Mouse (Mus musculus) adrenal gland, adult 2 months (tissue): ENCODE results near the gene Cadps2. TPM values are rescaled to one million over a fixed set of nuclear protein-coding genes. Genes with fewer than 3 reads are reported as not detected.

Experiments used
- DNase-seq: peaks from one replicate; pipeline ENCODE4 v3.0.0; 2021
- polyA plus RNA-seq: library from polyadenylated mRNA; depleted of rRNA; stranded (reverse); fragments of >200 nt; gene quantifications from 2 replicates; pipeline ENCODE4 v1.2.3, GENCODE M21; 2012
- total RNA-seq, 2 experiments: library from RNA; stranded (reverse); gene quantifications; 2 replicates each; pipeline ENCODE4 v1.2.3; 2021

Cadps2 gene
- total and polyA plus RNA-seq, 3 experiments = 2.0 to 7.6 (median 2.0) TPM

DNA sequence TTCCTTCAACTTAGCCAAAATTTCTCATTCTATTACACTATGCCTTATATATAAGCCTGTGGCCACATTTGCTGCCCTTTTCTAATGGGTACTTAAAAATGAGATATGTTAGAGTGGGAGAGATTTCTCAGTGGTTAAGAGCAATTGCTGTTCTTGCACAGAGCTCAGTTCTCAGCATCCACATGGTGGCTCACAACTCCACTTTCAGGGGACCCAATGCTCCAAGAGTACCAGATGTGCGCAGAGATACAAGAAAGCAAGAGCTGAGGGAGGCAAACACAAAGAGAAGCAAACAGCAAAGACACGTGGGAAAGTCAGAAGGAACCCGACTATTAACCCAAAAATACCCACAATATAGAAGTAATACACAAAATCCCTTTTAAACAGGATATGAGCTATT is 77.0 kb downstream of the Cadps2 start:
- DNase-seq = no peak

DNA sequence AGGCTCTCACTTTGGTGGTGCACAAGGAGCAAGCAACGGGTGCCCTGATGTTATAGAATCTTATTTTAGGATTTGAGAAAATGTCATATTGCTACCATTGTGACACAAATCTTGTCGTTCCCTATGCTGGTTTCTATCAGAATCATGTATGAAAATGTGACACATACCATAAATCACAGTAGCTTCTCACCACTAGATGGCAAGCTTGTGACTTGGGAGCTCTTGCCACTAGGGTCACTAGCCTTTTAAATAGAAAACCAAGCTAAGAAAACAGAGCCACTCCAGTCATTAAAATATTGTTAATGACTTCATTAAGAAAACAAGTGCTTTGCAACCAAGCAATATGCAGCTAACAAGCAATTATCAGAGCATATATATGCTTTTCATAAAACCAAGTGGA is 81.0 kb downstream of the Cadps2 start:
- DNase-seq = no peak

DNA sequence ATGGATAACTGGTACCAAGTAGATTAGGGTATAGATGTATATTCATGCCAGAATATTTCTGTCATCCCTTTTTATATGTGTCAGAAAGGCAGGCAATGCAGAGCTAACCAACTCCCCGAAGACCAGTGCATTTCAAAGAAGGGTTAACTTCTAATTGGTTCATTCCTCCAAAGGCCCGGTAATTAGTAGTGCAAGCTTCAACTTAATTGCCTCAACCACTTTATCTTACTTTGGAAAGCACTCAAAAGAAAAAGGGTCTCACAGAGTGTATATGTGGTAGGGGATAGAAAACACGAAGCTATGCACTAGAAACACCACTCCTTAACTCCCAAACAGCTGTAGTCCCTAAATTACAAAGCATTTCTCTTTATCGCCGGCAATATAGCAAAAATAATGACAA is 90.4 kb downstream of the Cadps2 start:
- no peak for DNase-seq

DNA sequence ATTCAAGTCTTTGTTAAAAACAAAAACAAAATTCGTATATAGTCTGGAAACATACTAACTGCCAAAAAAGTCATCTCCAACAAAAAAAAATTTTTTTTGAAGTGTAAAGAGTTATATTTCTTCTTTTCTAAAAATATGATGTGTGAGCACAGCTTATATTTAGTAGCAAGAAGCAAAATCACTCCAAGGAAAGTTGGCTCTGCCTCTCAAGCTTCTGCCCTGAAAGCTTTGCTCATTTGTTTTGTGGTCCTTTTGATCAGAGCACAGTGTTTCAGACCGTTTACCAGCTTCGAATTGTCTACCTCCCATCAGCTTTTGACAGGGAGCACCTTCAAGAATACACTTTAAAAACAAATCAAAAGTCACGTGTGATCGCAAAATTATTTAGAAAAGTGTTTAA is 99.2 kb downstream of the Cadps2 start:
- DNase-seq = no peak

DNA sequence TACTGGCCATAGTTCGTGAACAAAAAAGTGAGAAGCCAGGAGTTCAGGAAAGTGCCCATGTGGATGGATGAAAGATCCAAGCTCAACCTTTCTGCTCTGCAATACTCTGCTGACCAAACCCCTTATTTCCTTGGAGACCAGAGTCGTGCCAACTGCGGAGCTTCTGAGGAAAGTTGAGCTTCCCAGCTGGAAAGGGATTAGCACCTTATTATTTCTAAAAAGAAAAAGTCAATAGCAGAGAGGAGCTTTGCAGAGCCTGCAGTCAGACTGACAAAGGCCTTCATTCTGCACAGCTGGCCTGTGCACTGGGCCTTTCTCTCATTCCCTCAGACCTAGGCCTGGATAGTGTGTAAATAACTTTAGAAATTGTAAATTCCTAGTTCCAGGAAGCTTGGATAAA is 106.5 kb downstream of the Cadps2 start:
- no peak for DNase-seq

DNA sequence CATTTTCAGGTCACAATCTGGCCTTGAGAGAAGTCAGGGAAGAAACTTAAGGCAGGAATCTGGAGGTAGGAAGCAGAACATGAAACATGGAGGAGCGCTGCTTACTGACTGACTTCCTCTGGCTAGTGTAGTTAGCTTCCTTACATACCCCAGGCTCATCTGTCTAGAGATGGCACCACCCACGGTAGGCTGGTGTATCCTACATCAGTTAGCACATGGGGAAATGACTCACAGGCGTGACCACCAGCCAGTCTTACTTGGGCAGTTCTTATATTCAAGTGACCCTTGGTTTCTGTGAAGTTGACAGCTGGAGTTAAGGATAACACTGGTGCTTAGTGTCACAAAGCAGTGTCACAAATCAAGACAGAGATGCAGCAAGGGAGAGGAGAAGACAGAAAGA is 110.6 kb downstream of the Cadps2 start:
- DNase-seq = no peak

DNA sequence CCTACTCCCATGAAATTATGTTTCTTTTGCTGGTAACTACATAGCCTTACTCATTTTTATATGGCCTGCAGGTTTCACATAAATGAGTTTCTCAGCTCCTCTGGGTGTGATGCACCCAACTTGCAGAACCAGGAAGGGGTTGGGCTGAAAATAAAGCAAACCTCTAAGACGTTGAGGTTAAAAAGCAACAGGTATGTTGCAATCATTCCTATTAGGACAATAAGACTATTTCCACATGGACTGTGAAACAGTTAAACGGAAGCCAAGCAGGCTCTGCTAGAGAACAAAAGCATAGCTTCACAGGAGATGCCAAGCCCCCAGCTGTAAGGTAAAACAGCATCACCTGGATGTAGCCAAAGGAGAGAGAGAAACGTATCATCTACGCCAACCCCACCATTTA is 115.5 kb downstream of the Cadps2 start:
- DNase-seq = no peak

DNA sequence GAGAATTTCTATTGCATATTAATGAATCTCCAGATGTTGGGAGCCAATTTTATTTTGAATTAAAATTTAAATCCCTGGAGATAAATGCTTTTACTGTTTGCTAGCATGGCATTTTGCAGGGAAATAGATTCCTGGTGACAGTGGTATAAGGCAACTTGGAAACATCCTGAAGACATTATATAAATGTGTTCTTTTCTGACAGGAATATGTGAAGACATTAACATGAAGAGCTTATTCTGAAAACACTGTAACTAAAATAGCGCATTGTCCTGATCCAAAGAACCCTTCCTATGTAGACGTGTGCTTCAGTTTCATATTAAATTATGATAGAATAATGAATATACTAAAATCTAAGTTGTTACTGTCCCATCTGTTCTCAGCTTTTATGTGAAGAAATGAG is 118.8 kb downstream of the Cadps2 start:
- DNase-seq = no peak

DNA sequence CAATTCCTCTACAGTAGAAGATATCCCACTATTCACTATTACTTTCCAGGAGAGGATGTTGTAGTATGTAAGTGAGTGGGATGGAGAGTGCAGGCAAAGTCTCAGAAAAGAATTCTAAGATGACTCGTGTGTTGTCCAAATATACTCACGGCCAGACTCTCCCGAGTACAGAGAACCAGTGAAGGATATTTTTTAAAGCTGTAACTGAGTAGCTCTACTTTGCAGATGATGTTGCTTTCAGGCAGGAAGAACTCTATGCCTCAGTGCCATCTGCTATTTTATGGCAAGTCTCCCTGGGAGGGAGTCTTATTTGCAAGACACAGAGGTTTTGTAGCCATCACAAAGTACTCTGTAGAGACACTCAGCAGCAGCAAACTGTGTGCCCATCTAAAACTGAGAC is 131.7 kb downstream of the Cadps2 start:
- DNase-seq = no peak

DNA sequence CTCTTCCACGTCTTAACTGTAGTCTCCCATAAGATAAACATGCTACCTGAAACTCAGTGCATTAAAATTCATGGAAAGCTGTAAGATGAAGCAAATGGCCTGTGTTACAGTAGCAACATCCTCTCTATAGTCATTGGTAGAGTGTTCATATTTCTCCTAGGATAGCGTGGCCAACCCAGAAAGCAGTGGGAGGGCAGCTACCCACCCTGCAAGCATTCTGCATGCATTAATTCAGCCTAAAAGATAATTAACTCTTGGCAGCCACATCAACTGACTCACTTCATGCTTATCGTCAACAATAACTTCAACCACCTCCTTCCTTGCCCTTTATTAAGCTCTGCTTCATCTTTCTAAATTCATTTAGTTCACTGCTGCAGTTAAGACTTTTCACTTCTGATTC is 138.3 kb downstream of the Cadps2 start:
- DNase-seq = no peak

DNA sequence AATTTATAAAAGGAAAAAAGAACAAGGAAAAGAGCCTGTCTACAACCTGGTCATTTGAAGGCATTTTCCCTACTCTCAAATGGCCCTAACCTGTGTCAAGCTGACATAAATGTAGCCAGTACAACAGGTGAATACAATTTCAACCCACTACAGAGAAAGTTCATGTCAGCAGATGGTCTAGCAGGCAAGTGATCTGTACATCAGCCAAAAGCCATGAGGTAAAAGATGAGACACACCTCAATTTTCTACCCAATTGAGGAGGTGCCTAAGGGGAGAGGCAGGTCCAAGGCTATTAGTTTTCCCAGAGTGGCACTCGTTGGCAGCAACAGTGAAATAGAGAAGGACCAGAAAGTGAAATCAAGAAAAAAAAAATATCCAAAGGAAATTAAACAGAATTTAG is 161.0 kb downstream of the Cadps2 start:
- no peak for DNase-seq

DNA sequence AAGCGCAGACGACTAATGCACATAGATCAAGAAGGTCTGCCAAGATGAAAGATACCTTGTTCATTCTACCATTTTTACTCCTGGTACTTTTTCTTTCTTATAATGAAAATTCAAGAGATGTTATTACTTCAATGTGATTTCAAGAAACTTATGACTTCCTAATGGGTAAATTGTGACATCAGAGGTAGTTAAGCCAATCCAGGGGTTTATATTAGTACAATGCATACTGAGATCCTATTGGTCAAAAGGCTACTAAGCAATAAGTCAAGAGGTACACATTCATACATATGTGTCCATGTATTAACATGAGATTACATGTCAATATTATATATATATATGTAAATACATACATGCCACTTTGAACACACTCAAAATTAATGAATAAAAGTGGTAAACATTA is 184.2 kb downstream of the Cadps2 start, which contains the start of gene Rnf148:
Gene Rnf148 (minus strand): TSS at position 101 of the 400 bp plus-strand sequence.
- DNase-seq = no peak

DNA sequence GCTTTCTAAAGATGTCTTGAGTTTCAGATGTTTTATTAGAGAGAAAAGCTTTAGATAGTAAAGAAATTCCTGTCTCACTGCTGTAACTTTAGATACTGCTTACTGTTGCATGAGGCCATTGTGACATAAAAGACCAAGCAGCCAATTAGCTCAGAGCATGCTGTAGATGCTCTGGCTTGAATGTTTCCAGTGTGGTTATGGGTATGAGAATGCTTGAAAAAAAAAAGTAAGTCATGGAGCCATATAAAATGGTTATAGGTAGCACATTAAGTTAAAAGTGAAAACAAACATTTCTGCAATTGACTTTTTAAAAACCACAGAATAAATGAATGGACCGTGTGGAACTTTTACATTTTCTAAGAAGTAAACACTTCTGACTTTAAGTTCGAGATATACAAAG is 189.0 kb downstream of the Cadps2 start, which contains the start of gene Rnf133:
Gene Rnf133 (minus strand): TSS at position 101 of the 400 bp plus-strand sequence.
- no peak for DNase-seq

DNA sequence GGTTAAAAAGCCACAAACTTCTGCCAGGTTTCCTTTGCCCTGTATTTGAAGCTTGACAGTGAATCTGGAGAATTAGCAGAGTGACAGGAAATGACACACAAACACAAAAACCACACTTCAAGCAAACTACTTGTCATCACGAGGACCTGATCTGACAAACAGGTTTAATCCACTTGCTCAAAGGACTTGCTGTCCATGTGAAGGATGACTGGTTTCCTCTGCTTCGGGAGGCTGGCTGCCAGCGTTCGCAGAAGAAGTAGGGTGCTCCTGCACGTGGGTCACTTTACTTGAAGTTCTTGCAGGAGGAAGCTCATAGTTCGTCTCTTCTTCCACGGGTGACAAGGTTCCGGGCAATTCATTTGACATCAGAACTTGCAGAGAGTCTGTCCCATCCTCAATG is 190.5 kb downstream of the Cadps2 start:
- DNase-seq = no peak

DNA sequence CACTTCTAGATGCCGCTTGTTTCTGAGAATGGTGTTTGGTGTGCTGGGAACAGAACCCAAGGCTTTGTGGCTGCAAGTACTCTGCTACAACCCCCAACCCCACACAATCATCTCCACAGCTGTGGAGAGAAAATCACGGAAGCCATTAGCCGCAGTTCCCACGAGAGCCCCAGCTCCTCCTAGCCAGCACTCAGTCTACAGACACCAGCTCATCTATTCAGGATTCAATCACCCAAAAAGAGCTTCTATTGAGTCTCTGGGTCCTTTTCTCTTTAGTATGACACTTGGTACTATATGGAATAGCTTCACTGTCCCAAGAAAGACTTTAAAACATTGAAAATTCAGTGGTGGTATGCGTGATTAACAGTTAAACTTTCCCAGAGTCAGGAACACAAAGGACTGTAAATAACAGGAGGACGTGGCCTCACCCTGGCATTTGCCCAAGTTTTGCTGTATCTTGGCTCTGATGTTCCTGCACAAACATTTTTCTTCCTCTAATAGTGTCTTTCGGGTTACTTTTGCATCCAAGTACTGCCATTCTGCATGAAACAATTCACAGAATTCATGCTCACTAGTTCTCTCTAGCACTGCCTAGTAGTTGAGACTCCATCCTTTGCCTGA is 191.5 kb downstream of the Cadps2 start:
- peak; percentile 29 for DNase-seq

DNA sequence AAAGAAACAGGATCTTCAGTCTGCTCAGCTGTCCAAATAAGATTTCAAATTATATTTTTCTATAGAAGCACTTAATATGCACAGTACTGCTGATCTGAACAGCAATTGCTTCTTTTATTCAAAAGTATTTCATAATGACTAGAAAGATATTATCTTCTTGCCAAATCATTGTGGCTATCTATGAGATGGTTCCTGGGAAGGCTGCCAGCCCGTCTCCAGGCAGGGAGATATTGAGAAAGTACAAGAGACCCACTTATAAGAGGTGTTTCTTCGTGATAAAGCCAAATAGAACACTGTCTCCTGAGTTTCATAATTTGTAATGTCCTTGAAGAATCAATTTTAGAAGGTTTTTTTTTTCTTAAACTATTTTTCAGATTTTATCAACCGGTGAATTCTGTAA is 202.1 kb downstream of the Cadps2 start:
- peak; percentile 58 for DNase-seq

DNA sequence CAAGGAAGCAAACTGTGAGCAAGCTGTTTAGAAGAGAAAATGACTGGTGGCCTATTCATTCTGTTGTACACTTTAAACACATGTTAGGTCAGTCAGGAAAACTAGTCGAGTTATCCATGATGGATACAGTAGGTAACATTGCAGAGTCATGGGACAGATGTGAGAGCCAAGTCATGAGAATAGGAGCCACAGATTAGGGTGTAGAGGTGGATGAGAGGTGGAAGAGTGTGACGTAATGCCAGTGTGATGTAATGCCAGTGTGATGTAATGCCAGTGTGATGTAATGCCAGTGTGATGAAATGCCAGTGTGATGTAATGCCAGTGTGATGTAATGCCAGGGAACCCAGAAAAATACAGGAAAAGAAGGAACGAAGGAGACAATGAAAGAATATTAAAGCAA is 204.0 kb downstream of the Cadps2 start:
- no peak for DNase-seq

DNA sequence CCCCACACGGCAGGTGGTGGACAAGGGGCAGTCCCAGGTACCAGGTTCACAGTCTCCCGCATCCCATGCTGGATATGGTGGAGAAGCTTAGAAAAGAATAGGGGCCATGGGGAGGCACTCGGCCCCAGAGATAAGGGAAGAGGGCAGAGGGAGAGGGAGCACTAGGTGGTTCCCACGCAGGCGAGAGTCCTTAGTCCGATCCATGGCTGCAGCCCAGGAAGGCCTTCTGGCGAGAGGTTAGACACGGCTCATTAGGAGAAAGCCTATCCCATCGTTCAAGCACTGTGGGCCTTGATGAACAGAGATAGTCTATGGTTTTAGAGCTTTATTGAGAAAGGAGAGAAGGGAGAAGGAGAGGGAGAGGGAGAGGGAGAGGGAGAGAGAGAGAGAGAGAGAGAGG is 205.2 kb downstream of the Cadps2 start:
- no peak for DNase-seq

DNA sequence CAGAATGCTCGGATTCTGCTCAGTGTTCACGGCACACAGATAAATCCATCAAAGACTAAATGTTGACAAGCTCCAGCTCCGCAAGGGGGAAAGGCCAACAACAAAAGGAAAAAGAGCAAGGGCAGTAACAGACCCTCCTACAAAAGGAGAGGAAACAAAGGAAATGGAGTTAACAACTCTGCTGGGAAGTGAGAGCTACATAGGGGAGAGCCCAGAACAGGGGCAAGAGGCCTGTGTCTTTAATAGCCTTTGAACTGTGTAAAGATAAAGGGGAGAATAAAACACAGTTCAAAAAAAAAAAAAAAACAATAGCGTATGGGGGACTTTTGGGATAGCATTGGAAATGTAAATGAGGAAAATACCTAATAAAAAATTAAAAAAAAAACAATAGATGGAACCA is 208.8 kb downstream of the Cadps2 start:
- no peak for DNase-seq

DNA sequence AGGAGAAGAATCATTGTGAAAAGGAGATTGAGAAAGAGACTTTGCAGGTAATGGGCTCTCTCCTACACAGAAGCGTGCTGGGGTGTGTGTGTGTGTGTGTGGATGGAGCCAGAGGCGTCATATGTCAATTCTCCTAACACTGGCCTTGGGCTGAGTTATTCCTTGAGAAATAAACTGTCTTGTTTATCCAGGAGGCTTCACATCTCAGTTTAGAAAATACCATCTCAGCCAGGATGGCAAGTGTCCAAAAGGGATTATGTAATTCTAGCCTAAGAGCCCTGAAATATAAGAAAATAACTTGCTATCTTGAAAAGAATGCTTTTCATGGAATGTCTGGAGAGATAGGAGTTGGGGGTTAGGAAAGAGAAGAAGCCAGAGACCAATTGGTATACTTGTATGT is 264.1 kb downstream of the Cadps2 start:
- DNase-seq = no peak

DNA sequence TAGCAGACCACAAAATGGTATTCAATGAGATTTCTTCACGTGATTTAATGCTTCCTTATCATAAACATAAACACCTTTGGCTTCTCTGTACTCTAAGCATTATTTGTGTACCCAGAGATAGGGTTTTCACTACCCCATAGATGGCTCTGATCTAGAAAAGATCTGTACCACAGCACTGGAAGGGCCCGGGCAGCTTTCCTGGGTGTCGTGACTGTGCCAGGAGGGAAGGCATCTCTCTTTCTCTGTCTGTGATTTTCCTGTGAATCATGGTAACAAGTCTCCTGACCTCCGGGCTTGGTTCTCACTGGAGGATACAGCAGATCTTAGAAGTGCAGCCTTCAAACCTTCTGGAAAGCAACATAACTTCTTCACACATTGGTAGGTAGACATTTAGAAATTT is 265.5 kb downstream of the Cadps2 start:
- no peak for DNase-seq

DNA sequence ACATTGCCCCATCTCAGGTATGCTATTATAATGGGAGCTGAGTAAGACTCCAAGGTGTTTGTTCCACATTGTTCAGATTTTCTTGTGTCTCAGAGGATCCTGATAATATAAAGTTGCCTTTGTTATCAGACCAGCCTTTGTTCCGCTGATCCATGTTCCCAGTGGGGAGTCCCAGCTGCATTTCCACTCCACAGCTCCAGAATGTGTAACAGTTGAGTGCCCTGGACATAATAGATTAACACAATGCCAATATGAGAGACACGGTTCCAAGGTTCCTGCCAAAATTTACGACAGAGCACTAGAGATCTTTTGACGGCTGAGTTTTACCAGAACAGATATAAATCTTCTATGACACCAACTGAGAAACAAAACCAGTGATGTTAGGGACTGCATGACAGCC is 266.8 kb downstream of the Cadps2 start:
- DNase-seq = no peak

DNA sequence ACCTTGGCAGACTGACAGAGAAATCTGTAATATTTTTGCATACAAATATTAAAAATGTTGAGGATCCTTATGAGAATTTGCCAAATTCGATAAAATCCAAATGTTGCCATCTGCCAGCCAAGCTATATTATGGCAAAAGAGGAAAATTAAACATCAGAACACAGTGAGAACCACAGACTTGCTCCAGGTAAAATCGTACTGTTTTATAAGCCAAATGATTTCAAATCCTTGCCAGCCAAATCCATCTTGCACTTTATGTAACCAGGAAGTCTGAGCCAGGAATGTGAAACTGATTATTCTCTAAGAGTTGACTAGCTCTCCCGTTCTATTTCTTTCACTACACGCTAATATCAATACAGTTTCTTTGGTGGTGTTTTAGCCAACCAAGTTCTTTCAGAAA is 269.5 kb downstream of the Cadps2 start:
- no peak for DNase-seq

DNA sequence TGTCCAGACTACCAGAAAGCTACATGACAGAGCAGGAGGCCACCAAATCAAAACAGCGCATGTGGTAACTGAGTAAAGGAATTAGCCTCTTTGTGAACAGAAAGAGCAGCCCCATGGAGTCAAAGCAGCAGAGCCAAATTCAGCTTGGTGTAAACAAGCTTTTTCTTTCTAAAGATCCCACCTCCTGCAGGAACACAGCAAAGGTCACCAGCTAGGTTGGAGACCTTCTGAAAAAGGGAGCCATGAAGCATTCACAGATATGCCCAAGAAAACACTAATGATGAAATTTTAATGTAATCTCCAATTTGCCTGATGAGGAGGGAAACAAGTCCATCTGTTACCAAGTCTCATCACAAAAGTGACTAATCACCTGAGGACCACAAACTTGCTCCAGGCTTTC is 270.5 kb downstream of the Cadps2 start:
- DNase-seq = no peak

DNA sequence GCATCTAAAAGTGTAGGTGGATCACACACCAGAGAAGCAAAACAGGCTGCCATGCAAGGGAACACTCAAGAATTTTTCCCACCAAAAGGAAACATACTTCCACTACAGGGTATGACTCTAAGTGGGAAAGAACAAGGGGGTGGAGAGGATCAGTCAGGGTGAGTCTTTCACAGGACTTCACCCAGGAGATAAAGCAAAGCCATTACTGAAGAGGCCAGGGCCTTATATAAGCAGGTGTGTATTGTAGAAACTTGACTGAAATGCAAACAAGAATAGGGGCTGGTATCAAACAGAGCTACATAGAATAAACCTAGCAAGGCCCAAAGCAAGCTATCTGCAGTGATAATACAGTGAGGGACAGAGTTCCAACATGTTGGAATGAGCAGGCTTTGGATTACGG is 271.6 kb downstream of the Cadps2 start:
- DNase-seq = no peak
